Mouse (Mus musculus) NIH3T3 (cell line): Measurements from ENCODE around the gene Ttc33.
A peak's percentile ranks its signal among the peaks of the same experiment; 100 is the strongest.

Experiments used
- DNase-seq: peaks from one replicate; pipeline ENCODE4 v3.0.0-alpha.2; 2012; ENCODE audit warnings: low read depth

Gene Ttc33

DNA sequence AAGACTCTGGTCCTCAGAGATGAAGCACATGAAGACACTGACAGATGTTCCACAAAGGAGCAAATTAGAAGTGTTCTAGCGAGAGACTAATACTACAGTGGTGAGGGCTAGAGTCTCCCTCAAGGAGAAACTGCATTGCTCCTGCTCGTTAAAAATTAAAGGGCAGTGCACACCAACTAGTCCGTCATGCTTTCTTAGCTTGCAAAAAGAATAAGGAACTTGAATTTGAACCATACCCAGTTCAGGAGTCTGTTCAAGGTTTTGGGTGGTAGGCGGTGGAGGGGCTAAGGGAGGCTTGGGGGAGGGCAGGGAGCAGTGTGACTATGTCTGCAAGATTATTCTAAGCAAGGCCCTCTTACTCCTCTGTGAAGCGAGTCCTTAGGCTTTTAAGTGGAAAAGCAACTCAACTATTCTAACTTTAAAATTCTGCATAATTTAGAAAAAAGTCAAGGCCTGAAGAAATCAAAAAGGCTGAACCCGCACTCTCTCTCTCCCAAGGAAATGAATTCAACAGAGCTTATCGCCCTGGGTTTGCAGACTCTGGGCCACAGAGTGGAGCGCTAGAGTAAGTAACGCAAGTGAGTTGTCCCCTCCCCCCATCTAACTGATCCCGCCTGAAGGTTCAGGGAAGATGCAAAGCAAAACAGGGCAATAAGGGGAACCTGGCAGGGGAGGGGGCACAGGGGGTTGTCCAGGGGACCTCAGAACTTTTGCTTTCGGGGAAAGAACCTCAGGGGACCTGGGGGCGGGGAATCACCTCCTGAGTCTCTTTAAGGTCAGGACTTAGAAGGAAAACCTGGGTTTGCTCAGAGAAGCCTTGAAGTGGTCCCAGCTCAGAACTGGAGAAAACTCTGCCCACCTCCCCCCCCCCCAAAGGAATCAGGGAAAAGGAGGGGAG lies 56.2 kb downstream of the Ttc33 start:
- peak; percentile 92 for DNase-seq

DNA sequence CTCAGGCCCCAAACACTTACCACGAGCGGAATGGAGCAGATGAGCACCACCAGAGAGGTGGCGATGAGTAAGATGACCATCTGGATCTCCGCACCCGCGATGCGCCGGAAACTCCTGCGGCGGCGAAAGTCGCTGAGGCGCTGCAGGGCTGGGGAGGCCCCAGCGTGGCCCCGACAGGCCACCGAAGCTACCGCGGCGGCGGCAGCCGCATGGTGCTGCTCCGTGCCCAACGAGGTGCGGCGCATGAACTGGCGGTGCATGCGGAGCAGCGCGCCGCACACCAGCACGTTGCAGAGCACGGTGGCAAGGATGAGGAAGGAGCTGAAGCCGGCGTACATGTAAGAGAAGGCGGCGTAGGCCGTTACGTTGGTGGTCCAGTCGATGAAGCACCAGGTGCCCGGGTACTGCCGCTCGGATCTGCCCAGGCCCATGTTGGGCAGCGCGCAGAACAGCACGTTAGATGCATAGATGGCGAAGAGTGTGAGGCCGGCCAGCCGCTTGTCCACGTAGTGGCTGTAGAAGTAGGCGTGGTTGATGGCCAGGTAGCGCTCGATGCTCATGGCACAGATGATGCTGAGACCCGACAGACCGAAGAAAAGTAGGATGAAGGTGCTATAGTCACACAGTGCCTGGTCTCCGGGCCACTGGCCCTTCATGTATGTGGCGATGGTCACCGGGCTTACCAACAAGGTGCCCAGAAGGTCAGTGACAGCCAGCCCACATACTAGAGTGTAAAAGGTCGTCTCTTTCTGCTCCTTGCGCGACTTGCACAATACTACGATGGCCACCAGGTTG lies 57.1 kb downstream of the Ttc33 start:
- peak; percentile 63 for DNase-seq

DNA sequence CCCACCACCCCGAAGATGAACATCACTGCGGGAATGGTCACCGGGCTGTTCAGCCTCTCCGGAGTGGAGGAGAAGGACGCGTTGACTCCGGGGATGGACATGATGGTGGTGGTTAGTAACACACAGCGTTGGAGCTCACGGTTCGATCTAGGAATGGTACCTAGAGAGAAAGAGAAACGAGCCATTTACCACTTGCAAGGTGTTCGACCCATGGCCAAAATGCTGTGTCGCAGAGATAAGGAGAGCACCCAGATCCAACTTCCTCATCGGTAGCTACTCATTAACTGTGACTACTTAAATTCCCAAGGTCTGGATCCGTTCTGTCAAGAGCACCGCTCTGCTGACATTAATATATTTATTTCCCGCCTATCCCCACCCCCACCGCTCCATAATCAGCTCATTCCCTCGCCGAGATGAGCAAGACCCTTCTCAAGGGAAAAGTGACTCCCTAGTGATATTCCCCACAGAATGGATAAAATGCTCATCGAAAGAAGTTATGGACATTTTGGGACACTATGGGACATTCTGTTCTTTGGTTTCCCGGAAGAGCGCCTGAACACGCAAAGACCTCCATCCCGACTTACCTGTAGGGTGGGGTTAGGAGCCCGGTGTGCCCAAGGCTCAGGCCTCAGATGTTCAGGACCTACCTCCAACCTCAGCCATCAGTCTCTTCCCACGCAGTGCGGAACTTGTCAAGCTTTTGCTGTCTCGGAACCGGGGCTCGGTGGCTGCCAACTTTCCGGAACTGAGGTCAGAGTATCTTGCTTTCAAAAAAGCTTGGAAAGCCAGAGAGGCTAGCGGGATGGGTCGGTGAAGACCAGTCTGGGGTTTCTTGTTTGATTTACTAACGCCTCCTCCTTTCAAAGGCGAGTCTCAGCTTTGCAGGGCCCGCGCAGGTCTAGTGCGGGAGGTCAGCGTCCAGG lies 58.0 kb downstream of the Ttc33 start:
- peak; percentile 44 for DNase-seq

DNA sequence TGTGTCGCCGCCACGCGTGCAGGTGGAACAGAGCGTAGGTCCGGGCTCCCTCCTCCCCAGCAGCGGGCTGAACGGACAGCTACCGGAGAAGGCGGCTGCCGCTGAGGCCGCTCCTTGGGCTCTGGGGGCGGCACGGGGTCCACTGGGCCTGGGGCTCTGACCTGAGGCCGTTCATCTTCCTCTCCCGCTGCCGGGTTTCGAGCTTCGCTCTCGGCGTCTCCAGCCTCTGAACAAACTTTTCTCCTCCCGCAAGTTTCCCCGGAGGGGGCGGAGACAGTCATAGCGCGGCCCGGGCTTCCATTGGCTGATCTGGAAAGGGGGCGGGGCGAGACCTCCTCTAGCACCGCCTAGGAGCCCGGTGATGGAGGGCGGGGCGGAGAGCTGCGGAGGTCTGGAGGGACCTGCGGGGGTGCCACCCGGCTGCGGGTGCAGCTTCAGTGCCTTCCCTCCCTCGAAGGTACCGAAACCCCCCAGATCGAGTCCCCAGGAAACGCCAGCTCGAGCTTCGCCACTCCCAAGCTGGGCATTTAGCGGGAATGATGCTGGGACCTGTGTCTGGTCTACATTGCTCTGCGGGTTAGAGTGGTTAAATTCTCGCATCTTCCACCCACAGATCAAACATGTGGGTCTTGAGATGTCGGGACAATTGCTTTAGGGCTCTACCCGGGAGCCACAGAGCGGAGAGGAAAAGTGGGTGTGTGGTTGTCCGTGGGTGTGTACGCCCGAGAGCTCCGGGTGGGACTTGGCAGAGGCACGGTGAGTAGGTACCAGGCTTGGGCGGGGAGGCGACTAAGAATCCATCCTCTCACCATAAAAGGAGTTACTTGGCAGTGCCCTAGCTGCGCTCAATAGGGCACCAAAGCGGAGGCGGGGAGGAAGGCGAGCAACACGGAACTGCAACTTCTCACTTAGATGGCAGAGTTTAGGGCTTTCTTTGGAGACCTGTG lies 58.9 kb downstream of the Ttc33 start, which contains the start of gene Ptger4:
Gene Ptger4 (minus strand): TSS at position 229 of the 947 bp plus-strand sequence.
- DNase-seq: peak; percentile 98

DNA sequence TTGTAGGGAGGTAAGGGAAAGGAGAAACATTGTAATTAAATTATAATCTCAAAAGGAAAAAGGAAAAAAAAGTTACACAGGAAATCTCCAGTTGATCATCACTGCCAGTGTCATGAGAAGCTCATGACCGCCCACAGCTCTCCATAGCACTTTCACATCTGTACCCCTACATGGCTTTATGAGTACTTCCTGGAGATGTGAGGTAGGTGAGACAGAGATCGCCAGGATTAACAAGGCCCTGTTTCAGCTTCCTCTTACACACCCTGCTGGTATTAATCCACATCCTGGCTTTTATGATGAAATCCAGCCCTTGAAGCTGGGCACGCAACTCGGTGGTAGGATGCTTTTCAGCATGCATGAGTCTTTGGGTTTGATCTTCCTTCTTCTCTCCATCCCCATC lies 64.9 kb downstream of the Ttc33 start:
- DNase-seq: no peak

DNA sequence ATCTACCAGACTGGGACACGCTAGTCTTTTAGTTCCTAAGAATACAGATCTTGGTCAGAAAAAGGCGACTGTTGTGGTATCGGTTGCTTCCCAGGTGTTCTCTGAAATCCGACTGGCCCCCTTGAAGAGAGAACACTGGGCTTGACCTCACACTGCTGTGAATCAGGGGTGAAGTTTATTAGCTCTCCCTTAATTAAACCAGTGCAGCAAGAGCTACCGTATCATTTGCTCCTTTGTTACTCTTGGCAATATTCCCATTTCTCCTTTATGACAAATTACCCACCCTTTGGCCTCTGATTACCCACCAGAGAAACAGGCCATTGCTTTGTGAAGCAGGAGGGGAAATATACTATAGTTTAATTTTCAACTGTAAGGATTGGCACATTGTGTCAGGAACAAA lies 74.9 kb downstream of the Ttc33 start:
- no peak for DNase-seq

DNA sequence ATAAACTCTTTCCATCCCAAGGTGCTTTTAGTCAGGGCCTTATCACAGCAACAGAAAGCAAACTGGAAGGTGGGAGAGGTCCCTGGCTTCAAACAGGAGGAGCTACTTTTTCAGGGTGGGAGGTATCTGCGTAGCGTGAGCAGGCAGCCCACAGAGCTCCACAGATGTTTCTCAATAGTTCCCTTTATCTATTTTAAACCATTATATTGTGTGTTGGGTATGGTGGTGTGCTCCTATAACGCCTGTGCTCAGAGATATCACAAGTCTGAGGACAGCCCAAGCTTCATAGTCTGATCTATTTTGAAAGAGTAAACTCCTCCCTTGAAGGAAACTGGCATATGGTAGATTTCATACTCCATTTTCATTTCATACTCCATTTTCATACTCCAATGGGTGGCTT lies 75.7 kb downstream of the Ttc33 start:
- no peak for DNase-seq

DNA sequence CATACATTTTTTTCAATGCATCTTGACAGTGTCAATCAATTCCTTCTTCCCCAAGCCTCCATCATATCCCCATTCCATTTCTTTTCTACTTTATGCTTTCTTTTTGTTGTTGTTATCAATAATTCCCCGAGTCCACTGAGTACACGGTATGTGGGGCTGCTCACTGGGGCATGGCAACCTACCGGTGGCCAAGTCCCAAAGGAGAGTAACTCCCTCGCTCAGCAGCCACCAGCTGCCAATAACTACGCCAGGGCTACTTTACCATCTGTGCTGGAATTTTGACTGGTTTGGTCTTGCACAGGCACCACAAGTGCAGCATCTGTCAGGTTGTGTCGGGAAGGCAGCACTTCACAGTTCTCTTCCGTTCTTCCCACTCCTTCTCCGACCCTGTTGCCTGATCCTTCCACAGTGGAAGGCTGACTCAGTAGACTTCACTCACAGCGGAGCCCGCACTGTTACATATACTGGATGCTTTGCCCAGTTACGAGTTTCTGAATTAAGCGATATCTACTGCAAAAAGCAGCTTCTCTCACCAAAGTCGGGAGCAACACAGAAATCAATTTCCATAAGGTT lies 76.9 kb downstream of the Ttc33 start:
- DNase-seq: no peak

DNA sequence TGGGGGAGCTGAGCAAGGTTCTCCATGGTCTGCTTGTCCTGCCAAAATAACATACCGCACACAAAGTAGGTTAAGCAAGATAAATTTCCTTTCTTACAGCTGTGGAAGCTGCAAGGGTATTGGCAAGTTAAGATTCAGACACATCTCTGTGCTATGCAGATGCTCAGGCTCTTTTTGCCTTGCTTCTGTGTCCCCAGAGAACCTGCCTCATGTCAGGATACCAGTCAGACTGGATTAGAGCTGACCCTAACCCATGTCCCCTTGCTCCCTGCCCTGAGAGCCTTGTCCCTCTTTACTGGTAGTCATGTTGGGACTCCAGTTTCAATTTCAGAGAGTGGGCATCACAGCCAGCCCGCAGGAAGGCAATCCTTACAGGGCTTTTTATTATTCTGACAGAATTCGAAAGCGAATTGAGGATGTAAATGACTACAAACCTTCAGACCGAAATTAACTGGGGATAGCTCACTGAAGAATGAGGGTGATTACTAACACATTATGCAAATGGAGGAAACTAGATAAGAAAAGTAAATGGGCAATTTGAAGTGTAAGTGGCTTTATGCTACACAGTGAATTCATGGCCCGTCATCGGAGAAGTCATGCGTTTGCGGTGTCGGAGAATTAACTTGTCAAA lies 77.7 kb downstream of the Ttc33 start:
- DNase-seq: no peak

DNA sequence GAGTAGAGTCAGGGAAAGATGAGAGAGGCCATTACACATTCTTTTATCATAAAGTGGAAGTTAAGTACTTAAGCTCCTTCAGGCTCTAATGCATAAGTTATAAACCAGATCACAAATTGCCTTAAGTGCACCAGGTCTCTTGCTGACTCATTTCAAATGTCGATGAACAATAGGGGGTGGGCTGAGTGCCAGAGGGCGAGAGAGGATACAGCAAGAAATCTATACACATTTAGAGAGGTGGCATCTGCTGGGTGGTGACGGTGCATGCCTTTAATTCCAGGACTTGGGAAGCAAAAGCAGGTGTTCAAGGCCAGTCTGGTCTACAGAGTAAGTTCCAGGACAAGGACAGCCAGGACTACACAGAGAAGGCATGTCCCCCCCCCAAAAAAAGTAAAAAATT lies 80.8 kb downstream of the Ttc33 start:
- DNase-seq: peak; percentile 38
